Mouse (Mus musculus): ENCODE data around the gene Pik3cd.

Gene Pik3cd

DNA sequence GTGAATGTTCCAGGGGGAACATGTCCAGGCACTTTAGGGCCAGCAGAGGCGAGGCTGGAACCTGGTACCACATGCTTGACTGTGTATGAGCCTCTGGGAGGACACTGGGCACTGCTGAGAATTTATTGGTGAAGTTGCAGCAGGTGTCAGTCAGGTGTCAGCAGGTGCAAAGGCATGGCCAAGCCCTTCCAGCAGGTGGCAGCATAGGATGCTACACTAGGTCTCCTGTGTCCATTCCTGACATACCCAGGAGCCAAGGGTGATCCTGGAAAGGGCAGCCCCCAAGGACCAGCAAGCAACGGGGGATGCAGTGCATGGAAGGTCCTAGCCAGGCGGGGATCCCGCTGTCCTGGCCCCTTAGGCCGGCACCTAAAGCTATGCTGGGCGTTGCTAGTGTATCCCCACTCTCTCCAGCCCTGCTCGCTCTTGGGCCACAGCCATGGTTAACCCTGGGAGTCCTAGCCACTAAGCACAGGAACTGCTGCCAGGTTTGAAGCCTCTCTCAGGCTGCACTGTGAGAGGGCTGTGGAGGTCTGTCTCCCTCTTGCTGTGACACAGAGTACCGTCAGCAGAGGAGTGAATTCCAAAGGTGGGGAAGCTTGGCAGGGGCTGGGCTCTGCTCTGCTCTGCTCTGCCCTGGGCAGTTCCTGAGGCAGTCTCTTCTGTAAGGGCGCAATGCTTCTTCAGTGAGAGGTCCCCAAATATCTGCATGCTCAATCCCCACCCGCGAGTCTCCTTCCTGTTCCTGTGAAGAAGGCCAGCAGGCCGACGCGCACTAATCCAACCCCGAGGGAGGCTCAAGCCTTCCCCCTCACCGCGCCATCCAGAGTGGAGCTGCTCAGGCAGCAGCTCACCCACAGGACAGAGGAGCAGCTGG is 21.7 kb upstream of the Pik3cd start:
- peak in 1 of 2 experiments; percentile 46 for DNase-seq

GRCm38 (mm10) chr4:149723021-149723390 is 20.6 kb upstream of the Pik3cd start:
- DNase-seq: no peak

DNA sequence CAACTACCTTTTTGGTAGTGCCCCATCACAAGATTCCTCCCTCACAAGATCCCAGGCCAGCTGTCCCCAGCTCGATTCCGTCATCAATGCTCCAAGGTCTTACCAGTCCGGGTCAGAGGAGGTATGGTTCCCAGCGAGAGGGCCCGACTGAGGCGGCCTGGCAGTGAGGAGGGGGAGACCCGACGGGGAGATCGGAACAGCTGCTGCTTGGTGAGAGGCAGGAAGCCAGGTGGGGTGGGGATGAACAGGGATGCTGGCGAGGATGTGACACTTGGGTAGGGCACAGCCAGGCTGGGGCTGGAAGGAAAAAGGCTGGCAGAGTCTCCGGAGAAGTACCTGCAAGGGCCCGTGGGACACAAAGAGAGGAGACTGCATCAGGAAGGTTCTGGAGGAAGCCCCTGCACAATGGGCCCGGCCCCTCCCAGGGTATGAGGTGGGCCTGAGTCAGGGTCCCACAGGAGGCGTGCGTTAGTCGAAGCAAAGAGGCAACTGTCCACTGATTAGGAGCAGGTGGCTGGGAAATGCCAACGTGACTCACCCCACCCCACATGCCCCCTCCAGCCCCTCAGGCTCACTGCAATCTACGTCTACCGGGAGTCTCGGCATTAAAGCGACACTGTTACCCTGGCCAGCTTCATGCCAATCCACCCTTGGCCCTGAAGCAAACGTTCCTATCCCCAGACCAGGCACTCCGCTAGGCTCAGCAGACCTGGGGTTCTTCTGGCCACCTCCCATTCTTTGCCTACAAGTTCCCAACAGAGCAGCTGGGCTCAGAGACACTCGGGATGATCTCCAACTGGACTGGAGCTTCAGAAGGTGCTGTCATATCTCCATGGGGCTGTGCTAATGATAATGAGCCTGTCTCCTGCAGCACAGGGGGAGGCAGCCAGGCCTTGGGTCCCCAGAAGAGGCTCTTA is 20.0 kb upstream of the Pik3cd start:
- DNase-seq: no peak

GRCm38 (mm10) chr4:149721163-149721562 is 18.8 kb upstream of the Pik3cd start:
- no peak for DNase-seq

DNA sequence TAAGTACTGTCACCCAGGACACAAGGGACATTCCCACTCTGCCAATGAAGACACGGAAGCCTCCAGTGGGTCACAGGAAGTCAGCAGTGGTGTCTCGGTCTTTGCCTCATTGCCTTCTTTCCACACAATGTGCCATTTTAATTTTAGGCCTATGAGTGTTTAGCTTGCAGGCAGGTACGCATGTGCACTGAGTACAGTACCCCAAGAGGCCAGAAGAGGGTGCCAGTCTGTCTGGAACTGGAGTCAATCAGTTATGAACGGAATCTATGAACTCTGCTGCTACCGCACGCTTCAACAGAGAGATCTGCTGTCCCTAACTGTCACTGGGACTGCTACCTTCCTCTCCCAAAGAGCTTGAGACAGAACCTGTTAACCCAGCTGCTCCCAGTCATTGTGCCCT is 17.3 kb upstream of the Pik3cd start:
- no peak for DNase-seq

DNA sequence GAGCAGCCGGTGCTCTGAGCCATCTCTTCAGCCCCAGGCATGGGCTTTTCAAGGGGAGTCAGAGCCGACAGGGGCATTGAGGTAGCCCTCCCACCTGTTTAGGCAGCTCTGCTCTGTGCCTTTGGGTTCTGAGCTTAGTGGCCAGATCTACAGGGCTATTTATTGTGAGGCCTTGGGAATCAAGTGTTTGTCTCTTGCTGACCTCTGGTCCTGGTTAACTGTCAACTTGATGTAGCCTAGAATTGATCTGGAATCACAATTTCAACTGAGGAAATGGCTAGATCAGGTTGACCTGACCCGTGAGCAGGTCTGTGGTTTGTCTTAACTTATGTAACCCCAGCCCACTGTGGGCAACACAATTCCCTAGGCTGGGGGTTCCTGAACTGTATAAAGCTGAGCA is 12.2 kb upstream of the Pik3cd start:
- no peak for DNase-seq

DNA sequence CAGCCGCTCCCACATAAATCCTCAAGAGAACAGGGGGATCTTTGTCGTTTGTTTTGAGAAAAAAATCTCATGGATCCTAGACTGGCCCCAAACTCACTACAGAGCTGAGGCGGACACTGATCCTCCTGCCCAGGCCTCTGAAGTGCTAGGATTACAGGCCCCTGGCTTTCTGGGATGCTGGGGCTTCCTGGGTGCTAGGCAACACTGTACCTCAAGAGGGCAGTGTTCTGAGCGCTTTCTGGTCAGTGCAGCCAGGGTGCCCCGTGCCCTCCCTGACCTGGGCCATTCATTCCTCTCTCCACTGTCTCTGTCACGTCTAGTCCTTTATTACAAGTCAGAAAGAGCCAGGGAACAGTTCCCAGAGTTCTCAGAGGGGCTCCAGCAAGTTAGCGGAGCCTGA is 9.6 kb upstream of the Pik3cd start:
- no peak for DNase-seq

GRCm38 (mm10) chr4:149711485-149711884 is 9.1 kb upstream of the Pik3cd start:
- no peak for DNase-seq

DNA sequence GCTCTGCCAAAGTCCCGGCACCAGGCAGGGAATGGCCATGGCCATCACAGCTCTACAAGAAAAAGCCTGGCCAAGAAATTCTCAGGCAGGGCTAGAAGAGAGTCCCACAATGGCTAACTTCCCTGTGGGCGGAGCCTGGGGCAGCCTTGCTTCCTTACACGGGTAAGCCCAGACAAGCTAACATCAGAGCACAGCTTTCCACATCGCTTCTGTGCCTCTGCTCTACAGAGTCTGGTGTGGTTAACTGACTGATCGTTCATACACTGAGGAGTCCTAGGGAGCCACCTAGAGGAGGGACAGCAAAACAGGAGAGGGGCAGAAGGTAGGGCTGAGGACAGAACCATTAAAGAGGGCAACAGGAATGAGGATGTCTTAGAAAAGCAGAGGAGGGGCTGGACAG is 8.1 kb upstream of the Pik3cd start:
- peak; percentile 68 to 83 for DNase-seq

- no peak for DNase-seq
Observed at GRCm38 (mm10) chr4:149705941-149706340, 3.6 kb upstream of the Pik3cd start.

GRCm38 (mm10) chr4:149705298-149705697 is 2.9 kb upstream of the Pik3cd start:
- DNase-seq: no peak

GRCm38 (mm10) chr4:149701426-149702209 is 753 bp downstream of the Pik3cd start:
- peak; percentile 53 to 74 for DNase-seq

DNA sequence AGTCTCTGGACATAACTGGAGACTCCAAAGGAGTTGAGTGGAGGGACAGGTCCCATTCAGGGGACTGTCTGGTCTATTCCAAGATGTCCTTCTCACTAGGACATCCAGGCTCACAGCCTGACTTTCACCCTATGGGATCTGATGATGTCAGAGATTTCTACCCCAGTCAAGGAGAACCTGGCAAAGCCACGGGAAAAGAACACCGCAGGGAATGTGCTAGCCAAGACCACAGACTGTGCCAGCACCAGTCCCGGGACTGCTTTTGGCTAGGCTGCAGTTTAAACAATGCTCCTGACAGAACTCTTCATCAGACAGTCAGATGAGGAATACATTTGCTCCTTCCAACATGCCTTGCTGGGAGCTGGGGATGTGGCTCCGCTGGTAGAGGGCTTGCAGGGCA is 2.4 kb downstream of the Pik3cd start:
- DNase-seq: no peak

DNA sequence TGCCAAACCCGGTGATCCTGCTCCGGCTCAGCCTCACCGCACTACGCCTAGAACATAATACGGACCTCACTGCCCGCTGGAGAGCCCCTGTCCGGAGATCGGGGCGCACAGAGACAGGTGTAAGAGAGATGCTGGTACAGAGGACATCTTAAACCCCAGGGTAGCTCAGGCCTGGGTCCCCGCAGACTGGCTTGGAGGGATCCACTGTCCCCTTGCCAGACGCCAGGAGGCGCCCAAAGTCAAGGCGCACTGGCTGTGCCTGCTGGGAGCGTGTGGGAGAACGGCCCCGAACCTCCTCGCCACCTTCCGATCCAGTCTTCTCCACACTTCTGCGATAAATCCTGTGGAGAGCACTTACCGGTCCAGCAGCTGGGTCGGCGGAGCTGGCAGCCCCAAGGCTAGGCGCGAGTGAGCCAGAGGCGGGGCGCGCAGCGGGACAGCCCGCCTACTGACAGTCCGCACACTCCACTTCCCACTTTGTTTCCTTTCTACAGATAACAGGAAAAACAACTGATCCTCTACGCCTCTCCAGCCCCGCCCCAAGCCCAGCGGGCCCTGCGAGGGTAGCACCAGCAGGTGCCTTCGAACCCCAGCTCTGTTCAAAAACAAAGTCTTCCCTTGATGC is 4.1 kb downstream of the Pik3cd start:
- DNase-seq: peak; percentile 55 to 75

DNA sequence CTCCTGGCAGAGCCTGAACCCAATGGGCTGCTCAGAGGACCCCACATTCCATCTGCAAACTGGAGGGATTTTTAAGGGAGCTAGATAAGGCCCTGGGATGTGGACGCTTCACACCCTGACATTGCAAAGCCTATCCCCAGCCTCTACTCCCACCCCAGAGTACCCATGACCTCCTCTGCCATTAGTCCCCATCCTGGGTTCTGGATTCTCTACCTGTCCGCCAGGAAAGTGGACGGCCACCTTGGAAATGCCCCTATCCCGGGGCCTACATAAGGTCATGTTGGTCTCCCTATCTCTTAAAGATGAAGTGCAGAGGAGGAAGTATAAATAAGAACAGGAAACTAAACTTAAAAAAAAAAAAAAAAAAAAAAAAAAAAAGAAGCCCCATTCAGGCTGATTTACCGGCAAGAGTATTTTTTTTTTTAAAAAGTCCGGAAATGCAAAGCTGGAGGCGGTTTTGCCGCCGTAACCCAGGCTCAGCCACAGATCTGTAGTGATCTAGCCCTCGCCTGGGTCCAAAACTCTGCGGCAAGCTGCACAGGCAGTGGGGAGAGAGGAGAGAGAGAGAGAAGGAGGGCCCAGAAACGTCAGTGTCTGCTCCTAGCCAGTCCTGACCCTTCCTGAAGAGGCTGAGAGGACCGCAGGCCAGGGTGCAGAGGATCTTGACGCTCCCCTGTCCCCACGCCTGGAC is 4.7 kb downstream of the Pik3cd start:
- peak in 1 of 2 experiments; percentile 66 for DNase-seq

DNA sequence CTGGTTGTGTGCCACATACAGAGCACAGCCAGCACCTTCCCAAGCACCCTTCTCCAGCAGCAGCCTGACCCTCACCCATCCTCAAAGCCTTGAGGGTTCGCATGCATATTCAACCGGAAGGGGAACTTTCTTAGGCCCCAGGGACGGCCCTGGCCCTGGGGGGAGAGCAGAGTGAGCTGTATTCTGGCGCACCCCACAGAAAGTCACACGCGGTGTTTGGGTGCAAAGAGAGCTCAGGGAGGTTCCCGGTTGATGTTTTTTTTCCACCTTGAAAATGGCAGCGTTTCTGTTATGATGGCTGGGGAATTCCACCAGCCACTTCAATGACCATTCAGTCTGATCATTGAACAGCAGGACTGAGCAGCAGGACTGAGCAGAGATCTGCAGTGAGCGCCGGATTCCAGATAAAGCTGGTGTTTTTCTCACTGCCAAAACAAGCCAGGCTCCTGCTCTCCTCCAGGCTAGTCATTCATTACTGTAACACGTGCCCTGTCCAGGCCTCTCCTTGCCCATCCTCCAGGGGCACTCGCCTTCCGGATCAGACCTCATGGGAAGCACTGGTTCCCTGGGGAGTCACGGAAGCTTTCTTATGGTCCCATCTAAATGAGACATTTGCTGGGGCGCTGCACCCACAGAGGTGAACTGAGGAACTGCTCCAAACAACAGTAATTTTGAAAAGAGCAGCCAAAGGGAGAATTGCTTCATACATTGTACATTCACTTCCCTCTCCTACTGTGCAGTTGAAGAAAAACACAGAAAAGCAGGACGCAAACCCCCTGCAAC is 6.0 kb downstream of the Pik3cd start:
- peak in 1 of 2 experiments; percentile 39 for DNase-seq

DNA sequence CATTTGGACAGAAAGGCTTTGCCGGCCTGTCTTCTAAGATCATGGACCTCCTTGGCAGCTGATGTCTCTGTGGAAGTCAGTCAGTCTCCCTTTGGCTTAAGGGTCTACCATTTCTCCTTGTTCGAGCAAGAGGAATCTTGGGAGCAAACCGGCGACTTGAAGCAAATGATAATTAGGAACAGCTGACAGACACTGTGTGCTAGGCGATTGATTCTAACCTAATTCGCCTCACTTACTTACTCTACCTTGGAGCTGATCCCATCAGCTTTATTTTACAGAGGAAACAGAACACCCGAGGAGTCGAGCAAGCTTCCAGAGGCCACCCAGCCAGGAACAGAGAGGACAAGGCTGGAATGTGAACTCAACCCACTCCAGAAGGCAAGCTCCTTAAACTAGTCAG is 11.0 kb downstream of the Pik3cd start:
- no peak for DNase-seq

- no peak for DNase-seq
Observed at GRCm38 (mm10) chr4:149690828-149691280, 11.5 kb downstream of the Pik3cd start.

DNA sequence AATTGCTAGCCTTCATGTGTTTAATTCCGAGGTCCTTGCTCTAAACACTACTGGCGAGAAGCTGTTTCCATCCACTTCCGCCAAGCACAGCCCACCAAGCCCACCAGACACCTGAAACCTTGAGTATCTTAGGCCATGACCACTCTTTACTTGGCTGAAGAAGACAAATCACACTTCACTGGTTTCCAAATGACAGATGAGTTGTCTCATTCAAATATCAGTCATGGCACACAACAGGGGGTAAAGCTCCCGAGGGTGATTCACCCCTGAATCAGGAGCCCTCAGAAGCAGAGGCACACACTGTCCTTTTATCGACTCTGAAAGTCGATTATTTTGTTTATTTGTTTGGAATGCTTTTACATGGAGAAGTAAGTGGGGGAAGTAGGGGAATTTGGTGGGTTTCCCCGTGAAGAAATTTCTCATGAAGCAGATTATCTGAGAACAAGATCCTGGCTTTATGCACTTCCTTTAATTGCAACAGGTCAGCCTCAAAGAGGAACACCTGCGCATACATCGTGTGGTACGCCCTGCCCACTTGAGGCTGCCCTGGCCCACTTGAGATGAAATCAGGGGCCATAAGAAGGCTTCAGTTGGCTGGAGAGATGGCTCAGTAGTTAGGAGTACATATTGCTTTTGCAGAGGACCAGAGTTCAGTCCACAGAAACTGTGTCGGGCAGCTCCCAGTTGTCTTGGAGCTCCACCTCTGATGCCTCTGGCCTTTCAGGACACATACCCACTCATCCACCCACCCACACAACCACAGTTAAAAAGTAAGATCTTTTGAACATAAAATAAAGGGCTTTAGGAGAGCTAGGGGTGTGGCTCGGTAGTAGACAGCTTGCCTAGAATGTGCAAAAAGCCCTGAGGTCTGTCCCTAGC is 12.3 kb downstream of the Pik3cd start:
- no peak for DNase-seq

GRCm38 (mm10) chr4:149688861-149689260 is 13.5 kb downstream of the Pik3cd start:
- no peak for DNase-seq

Data from thymus, adult 18-20 months (tissue).